Mouse (Mus musculus) myocyte (in vitro differentiated cells): Measurements from ENCODE around the gene Mia2. TPM values are rescaled to one million over a fixed set of nuclear protein-coding genes. Genes with fewer than 3 reads are reported as not detected.

ENCODE experiments used
- H3K27me3 ChIP-seq: one replicate; pipeline ENCODE4 v1.6.1; 2011; ENCODE audit not compliant: control insufficient read depth, insufficient read depth, insufficient read length
- H3K36me3 ChIP-seq: one replicate; pipeline ENCODE4 v1.6.1; 2011; ENCODE audit not compliant: control insufficient read depth, insufficient read depth
- H3K4me2 ChIP-seq: one replicate; pipeline ENCODE4 v1.6.1; 2011; ENCODE audit warnings: low read depth, control low read depth
- H3K4me3 ChIP-seq: one replicate; pipeline ENCODE4 v1.5.1; 2011; ENCODE audit warnings: mild to moderate bottlenecking, control low read depth, moderate library complexity
- H3K79me2 ChIP-seq: one replicate; pipeline ENCODE4 v1.6.1; 2011; ENCODE audit not compliant: control insufficient read depth, insufficient read depth
- H3ac ChIP-seq: one replicate; pipeline ENCODE4 v1.6.1; 2011; ENCODE audit not compliant: control insufficient read depth, insufficient read length
- CEBPB ChIP-seq: IDR thresholded peaks from 2 replicates; pipeline ENCODE4 v1.6.1; 2011; ENCODE audit warnings: mild to moderate bottlenecking, moderate library complexity; ENCODE audit not compliant: poor library complexity, insufficient read depth, severe bottlenecking
- E2F4 ChIP-seq: IDR thresholded peaks from one replicate; pipeline ENCODE4 v1.6.1; 2011; ENCODE audit warnings: mild to moderate bottlenecking, control low read depth, moderate library complexity; ENCODE audit not compliant: insufficient read depth
- MAX ChIP-seq: IDR thresholded peaks from one replicate; pipeline ENCODE4 v1.6.1; 2011; ENCODE audit warnings: low read depth, mild to moderate bottlenecking, control low read depth
- MYOD1 ChIP-seq, 3 experiments: IDR thresholded peaks; one replicate each; pipeline ENCODE4 v1.6.1; 2011; ENCODE audit warnings: control low read depth in 2 of 3, low read depth in 2 of 3, mild to moderate bottlenecking in 2 of 3, moderate library complexity in 1 of 3; ENCODE audit not compliant: insufficient read length in 2 of 3, control insufficient read depth in 1 of 3
- MYOG ChIP-seq, 3 experiments: IDR thresholded peaks; one replicate each; pipeline ENCODE4 v1.6.1; 2011; ENCODE audit warnings: control low read depth in 2 of 3, low read depth in 2 of 3, mild to moderate bottlenecking in 2 of 3; ENCODE audit not compliant: insufficient read length in 2 of 3, control insufficient read depth in 1 of 3, insufficient read depth in 1 of 3
- POLR2A ChIP-seq: IDR thresholded peaks from one replicate; pipeline ENCODE4 v1.6.1; 2011; ENCODE audit warnings: low read depth, mild to moderate bottlenecking, control low read depth, moderate library complexity; ENCODE audit not compliant: insufficient read length
- POLR2AphosphoS2 ChIP-seq: IDR thresholded peaks from one replicate; pipeline ENCODE4 v1.6.1; 2011; ENCODE audit warnings: low read depth, control low read depth; ENCODE audit not compliant: insufficient read length
- REST ChIP-seq: IDR thresholded peaks from one replicate; pipeline ENCODE4 v1.6.1; 2011; ENCODE audit warnings: mild to moderate bottlenecking, control low read depth, moderate library complexity; ENCODE audit not compliant: insufficient read depth, insufficient read length
- SRF ChIP-seq: IDR thresholded peaks from one replicate; pipeline ENCODE4 v1.6.1; 2011; ENCODE audit warnings: low read depth; ENCODE audit not compliant: control insufficient read depth, insufficient read length
- TCF12 ChIP-seq: IDR thresholded peaks from one replicate; pipeline ENCODE4 v1.6.1; 2011; ENCODE audit warnings: mild to moderate bottlenecking, control low read depth; ENCODE audit not compliant: poor library complexity, insufficient read depth, severe bottlenecking
- TCF3 ChIP-seq: IDR thresholded peaks from one replicate; pipeline ENCODE4 v1.6.1; 2011; ENCODE audit warnings: low read depth, control low read depth; ENCODE audit not compliant: insufficient read length
- USF1 ChIP-seq: IDR thresholded peaks from one replicate; pipeline ENCODE4 v1.6.1; 2011; ENCODE audit warnings: low read depth, mild to moderate bottlenecking, control low read depth, moderate library complexity
- polyA plus RNA-seq: library from polyadenylated mRNA; unstranded; fragments of >200 nt; fragmentation: generic; extraction: Trizol; gene quantifications from one replicate; pipeline ENCODE4 v1.2.1, GENCODE M21; 2012; ENCODE audit warnings: missing spikeins

Mia2 gene
- polyA plus RNA-seq, 1 experiment, result 22.6 TPM

DNA sequence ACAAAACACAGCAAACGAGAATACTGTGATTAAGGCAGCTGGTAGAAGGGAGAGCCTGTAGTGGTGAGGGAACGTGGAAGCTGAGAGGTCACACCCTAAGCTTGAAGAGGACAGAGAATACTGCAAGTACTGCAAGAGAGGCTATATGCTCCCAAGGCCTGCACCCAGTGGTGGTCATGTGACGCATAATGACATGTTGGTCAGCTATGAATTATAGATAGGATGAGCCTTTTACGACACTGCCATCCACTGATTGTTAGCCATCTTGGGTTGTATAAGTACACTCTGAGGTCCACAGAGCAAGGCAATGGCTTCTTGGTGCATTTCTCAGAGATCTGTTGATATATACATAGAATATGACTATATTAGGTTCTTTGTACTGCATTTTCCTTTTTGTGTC is 71.0 kb downstream of the Mia2 start:
- no peak overlapping the region for H3K4me3 ChIP-seq
- peaks cover 44% of the 10 kb centered on the region for H3K36me3 ChIP-seq
- H3K27me3 ChIP-seq, result no peaks in the 10 kb centered on the region
- no peak overlapping the region for H3ac ChIP-seq
- TF ChIP-seq REST, result no peak
- no peak for TF ChIP-seq E2F4
- no peak for TF ChIP-seq MAX
- no peak for TF ChIP-seq POLR2A
- TF ChIP-seq MYOG (IDR thresholded peaks at IDR 0.05; ENCODE audit: control insufficient read depth in 1 of 3, insufficient read depth in 1 of 3, insufficient read length in 2 of 3, low read depth in 2 of 3), result no peak
- TF ChIP-seq TCF12, result no peak
- TF ChIP-seq MYOD1 (IDR thresholded peaks at IDR 0.05; ENCODE audit: control insufficient read depth in 1 of 3, insufficient read length in 2 of 3, low read depth in 2 of 3), result no peak
- TF ChIP-seq CEBPB, result no peak
- TF ChIP-seq USF1, result no peak
- no peak for TF ChIP-seq POLR2AphosphoS2
- TF ChIP-seq TCF3, result no peak
- TF ChIP-seq SRF, result no peak
- H3K79me2 ChIP-seq, result no peaks in the 10 kb centered on the region
- no peak overlapping the region for H3K4me2 ChIP-seq

GRCm38 (mm10) chr12:59169935-59170334 is 74.3 kb downstream of the Mia2 start:
- Histone ChIP-seq H3K36me3 (peaks cover 45% of the 10 kb centered on the region), H3K4me2 (no peak overlapping the region), H3K4me3 (no peak overlapping the region), H3K79me2 (no peaks in the 10 kb centered on the region), H3ac (no peak overlapping the region), H3K27me3 (no peaks in the 10 kb centered on the region)
- TF ChIP-seq USF1 (no peak), MYOG (IDR thresholded peaks at IDR 0.05; ENCODE audit: control insufficient read depth in 1 of 3, insufficient read depth in 1 of 3, insufficient read length in 2 of 3, low read depth in 2 of 3) (no peak), POLR2A (no peak), MYOD1 (IDR thresholded peaks at IDR 0.05; ENCODE audit: control insufficient read depth in 1 of 3, insufficient read length in 2 of 3, low read depth in 2 of 3) (no peak), TCF3 (no peak), REST (no peak), E2F4 (no peak), CEBPB (no peak), MAX (no peak), TCF12 (no peak), POLR2AphosphoS2 (no peak), SRF (no peak)

DNA sequence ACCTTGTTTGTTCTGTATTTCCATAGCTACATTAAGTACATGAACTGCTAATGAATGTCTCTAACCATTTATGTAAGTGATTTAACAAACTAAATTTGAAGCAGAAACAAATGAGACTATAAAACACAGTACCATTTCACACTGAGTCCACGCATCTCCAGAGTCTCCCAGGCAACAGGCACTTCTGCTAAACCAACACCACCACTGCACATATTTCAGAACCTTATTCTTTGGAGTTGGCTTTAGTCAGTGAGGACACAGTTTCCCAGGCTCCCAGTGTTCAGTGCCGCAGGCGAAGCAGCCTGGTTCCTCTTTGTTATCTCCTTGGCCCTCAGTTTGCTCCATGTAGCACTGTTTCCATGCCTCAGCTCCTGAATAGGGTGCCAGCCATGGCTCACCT is 82.2 kb downstream of the Mia2 start:
- Histone ChIP-seq H3K4me2 (no peak overlapping the region), H3ac (no peak overlapping the region), H3K79me2 (no peaks in the 10 kb centered on the region), H3K4me3 (no peak overlapping the region), H3K27me3 (no peaks in the 10 kb centered on the region), H3K36me3 (peaks cover 68% of the 10 kb centered on the region)
- TF ChIP-seq CEBPB, result no peak

GRCm38 (mm10) chr12:59188086-59188682 is 92.6 kb downstream of the Mia2 start:
- H3K27me3 ChIP-seq, result no peaks in the 10 kb centered on the region
- H3K79me2 ChIP-seq, result no peaks in the 10 kb centered on the region
- H3K4me3 ChIP-seq, result no peak overlapping the region
- H3K36me3 ChIP-seq, result peaks cover 61% of the 10 kb centered on the region
- TF ChIP-seq REST (no peak), E2F4 (no peak), MYOG (IDR thresholded peaks at IDR 0.05; ENCODE audit: control insufficient read depth in 1 of 3, insufficient read depth in 1 of 3, insufficient read length in 2 of 3, low read depth in 2 of 3) (no peak), TCF12 (no peak), TCF3 (no peak), MYOD1 (IDR thresholded peaks at IDR 0.05; ENCODE audit: control insufficient read depth in 1 of 3, insufficient read length in 2 of 3, low read depth in 2 of 3) (no peak), USF1 (no peak), MAX (no peak), SRF (no peak), CEBPB (no peak), POLR2A (no peak), POLR2AphosphoS2 (no peak)
- no peak overlapping the region for H3ac ChIP-seq
- no peak overlapping the region for H3K4me2 ChIP-seq

GRCm38 (mm10) chr12:59193637-59194036 is 98.0 kb downstream of the Mia2 start:
- Histone ChIP-seq H3K27me3 (no peaks in the 10 kb centered on the region), H3ac (no peak overlapping the region), H3K79me2 (no peaks in the 10 kb centered on the region), H3K4me3 (no peak overlapping the region), H3K4me2 (no peak overlapping the region), H3K36me3 (peaks cover 26% of the 10 kb centered on the region)
- TF ChIP-seq MYOG (IDR thresholded peaks at IDR 0.05; ENCODE audit: control insufficient read depth in 1 of 3, insufficient read depth in 1 of 3, insufficient read length in 2 of 3, low read depth in 2 of 3) (no peak), POLR2A (no peak), SRF (no peak), REST (no peak), CEBPB (no peak), POLR2AphosphoS2 (no peak), USF1 (no peak), MYOD1 (IDR thresholded peaks at IDR 0.05; ENCODE audit: control insufficient read depth in 1 of 3, insufficient read length in 2 of 3, low read depth in 2 of 3) (no peak), TCF3 (no peak), MAX (no peak), E2F4 (no peak), TCF12 (no peak)
